Mouse (Mus musculus) inflammation-experienced regulatory T-cells (primary cell): ENCODE measurements around the gene Fn3krp. TPM values are rescaled to one million over a fixed set of nuclear protein-coding genes. Genes with fewer than 3 reads are reported as not detected.

Source experiments
- polyA plus RNA-seq, 2 experiments: library from polyadenylated mRNA; unstranded; fragments of 100-300 nt; shearing (Covaris generic); gene quantifications; one replicate each; pipeline ENCODE4 v1.2.1; 2017

Gene Fn3krp
- polyA plus RNA-seq: under 1 TPM; 0.29 to 0.92 TPM

GRCm38 (mm10) chr11:121420830-121421552, at the start of gene Fn3krp:
Gene Fn3krp (plus strand): TSS chr11:121421401.

DNA sequence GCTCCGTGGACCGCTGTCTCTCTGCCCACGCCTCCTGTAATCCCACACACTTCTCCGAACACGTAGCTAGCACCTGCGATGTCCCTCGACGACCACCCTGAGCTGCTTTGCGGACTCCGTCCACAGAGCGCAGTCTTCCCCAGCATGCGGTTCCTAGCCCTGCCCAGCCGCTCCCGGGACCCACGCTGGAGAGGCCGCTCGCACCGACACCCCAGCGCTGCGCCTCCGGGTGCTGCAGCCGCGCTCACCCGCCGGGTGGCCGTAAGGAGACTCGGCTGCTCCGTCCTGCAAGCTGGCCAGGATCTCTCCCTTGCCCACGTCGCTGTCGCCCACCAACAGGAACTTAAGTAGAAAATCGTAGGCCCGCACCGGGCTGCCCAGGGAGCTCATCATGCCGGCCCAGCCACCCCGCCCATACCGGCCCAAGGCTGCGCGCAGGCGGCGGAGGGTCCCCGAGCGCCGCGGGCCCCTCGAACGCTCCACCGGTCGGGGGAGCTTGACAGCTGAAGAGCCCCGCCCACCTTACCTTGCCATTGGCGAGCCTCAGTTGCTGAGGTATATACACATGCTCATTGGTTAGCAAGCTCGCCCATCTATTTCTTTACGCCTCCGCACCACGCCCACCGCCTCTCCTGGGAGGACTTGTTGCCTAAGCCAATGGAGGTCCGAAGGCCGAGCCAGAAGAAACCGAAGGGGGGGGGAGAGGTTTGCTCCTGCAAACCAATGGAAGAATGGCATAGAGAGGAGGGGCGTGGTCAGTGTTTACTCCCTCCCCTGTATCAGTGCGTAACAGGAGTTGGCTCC, 33.2 kb upstream of the Fn3krp start, which contains the start of gene Rab40b:
Gene Rab40b, minus strand, starts transcription at position 502 of the 804 bp plus-strand sequence.

DNA sequence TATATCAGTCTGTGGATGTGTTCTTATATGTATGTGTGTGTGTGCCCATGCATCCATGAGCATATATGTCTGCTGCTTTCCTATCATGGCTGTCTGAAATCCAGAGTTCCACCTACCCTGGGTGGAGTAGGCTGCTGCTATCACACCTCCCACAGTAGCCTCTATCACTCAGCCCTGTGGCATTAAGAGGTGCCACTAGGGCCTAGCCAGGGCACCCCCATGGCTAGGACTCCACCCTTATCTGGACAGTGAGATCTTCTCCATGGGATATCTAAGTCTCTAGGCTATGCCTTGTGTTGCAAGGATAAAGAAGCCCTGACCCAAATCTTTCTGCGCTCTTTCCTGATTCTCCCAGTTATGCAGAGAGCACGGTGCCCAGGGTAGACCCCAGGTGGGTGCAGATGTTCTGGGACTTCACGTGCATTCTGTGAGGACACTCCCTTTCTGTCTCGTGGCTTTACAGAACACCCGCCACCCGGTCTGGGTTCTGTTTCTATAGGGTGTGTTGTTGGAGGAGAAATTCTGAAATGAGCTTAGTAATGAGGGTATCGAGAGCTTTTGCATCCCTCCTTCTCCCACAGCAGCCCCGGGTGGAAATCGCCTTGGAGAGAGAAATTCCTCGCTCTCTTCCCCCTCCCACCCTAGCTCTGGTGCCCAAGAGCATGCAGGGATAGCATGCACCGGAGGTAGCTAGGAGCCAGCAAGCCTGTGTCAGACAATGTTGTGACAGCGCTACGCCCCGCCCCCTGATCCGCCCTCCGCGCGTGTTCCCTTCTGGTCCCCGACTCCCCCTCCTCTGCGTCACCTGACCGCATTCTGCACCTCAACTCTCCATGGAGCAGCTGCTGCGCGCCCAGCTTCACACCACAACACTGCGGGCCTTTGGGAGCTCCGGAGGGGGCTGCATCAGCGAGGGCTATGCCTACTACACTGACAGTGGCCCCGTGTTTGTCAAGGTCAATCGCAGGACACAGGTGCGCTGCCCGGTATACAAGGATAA, 13.3 kb downstream of the Fn3krp start, which contains the start of gene Fn3k:
Gene Fn3k, plus strand, starts transcription at position 758 of the 1,000 bp plus-strand sequence.

GRCm38 (mm10) chr11:121451753-121452635, 30.8 kb downstream of the Fn3krp start, which contains the start of gene Tbcd:
Gene Tbcd (plus strand): TSS chr11:121451949.

Other genes starting within 250 kb of the Fn3krp start
- 1 to 10 TPM; 2.6 to 3.7 TPM for gene Hexdc, start 217.0 kb upstream of the Fn3krp start, polyA plus RNA-seq
- gene Ogfod3, start 216.7 kb upstream of the Fn3krp start, polyA plus RNA-seq: 10 to 100 TPM in 1 of 2 experiments, 1 to 10 TPM in 1; 5.7 to 13.2 TPM
- 100 to 1,000 TPM; 108 to 143 TPM for gene Cybc1, start 192.1 kb upstream of the Fn3krp start, polyA plus RNA-seq
- gene Narf, start 184.1 kb upstream of the Fn3krp start, polyA plus RNA-seq: 10 to 100 TPM; 21.9 to 31.5 TPM
- gene Foxk2, start 161.4 kb upstream of the Fn3krp start, polyA plus RNA-seq: 10 to 100 TPM; 17.4 to 20.9 TPM
- 10 to 100 TPM; 37.7 to 43.6 TPM for gene Wdr45b, start 67.0 kb upstream of the Fn3krp start, polyA plus RNA-seq
- gene Rab40b, start 33.1 kb upstream of the Fn3krp start, polyA plus RNA-seq: 1 to 10 TPM in 1 of 2 experiments, under 1 TPM in 1; 0.22 to 1.5 TPM
- under 1 TPM in 1 of 2 experiments, not detected in 1; 0.45 TPM for gene Fn3k, start 13.5 kb downstream of the Fn3krp start, polyA plus RNA-seq
- gene Tbcd, start 30.5 kb downstream of the Fn3krp start, polyA plus RNA-seq: 10 to 100 TPM; 42.8 to 48.2 TPM
- gene Zfp750, start 97.9 kb downstream of the Fn3krp start, polyA plus RNA-seq: under 1 TPM; 0.20 to 0.35 TPM